Mouse (Mus musculus): ENCODE measurements at regions not wholly inside any gene's neighbourhood (a gene's known extent, or its start where the extent isn't known, plus 50 kb on each side); places are given as distances from the start of the nearest gene placed in this dataset.

- peak; percentile 67 for DNase-seq (ENCODE audit: low read depth, low spot score)
Observed at GRCm38 (mm10) chr11:64917301-64917700, 61.5 kb upstream of the Elac2 start.

- DNase-seq (ENCODE audit: low read depth, low spot score) = no peak
Observed at GRCm38 (mm10) chr11:64924989-64925388, 53.8 kb upstream of the Elac2 start.

- peak; percentile 30 for DNase-seq (ENCODE audit: low read depth, low spot score)
Observed at GRCm38 (mm10) chr11:64925970-64926369, 52.9 kb upstream of the Elac2 start.
